Mouse (Mus musculus) limb, embryonic 11.5 days (tissue): Measurements from ENCODE around the gene Hmcn1. TPM values are rescaled to one million over a fixed set of nuclear protein-coding genes. Genes with fewer than 3 reads are reported as not detected.
A peak's percentile ranks its signal among the peaks of the same experiment; 100 is the strongest.

Experiments
- ATAC-seq: fragments of 200-750 bp; cut with Nextera tagmentation; 2 replicates; pipeline ENCODE4 v1.8.0; 2017; ENCODE audit warnings: low read depth; ENCODE audit not compliant: insufficient number of reproducible peaks, low FRiP score, low TSS enrichment
- DNase-seq: peaks from one replicate; pipeline ENCODE4 v3.0.0-alpha.2; 2015; ENCODE audit warnings: low spot score
- H3K27ac ChIP-seq: fragments of 300-500 bp; sonication (generic); replicated peaks from 2 replicates; pipeline ENCODE4 v1.5.1; 2014; ENCODE audit warnings: low read depth, mild to moderate bottlenecking, low read length
- H3K27me3 ChIP-seq: fragments of 300-500 bp; sonication (generic); 2 replicates; pipeline ENCODE4 v1.6.1; 2014; ENCODE audit warnings: mild to moderate bottlenecking, low read length, mixed read lengths; ENCODE audit not compliant: control insufficient read depth, insufficient read depth
- H3K36me3 ChIP-seq: fragments of 300-500 bp; sonication (generic); 2 replicates; pipeline ENCODE4 v1.6.1; 2014; ENCODE audit warnings: mild to moderate bottlenecking, low read length, moderate library complexity, mixed read lengths; ENCODE audit not compliant: control insufficient read depth, insufficient read depth
- H3K4me1 ChIP-seq: fragments of 300-500 bp; sonication (generic); 2 replicates; pipeline ENCODE4 v1.6.1; 2014; ENCODE audit warnings: low read length, mixed read lengths; ENCODE audit not compliant: control insufficient read depth, insufficient read depth
- H3K4me2 ChIP-seq: fragments of 300-500 bp; sonication (generic); 2 replicates; pipeline ENCODE4 v1.6.1; 2014; ENCODE audit warnings: low read depth, mild to moderate bottlenecking, moderate library complexity; ENCODE audit not compliant: severe bottlenecking
- H3K4me3 ChIP-seq: fragments of 300-500 bp; sonication (generic); 2 replicates; pipeline ENCODE4 v1.5.1; 2014; ENCODE audit warnings: low read depth, low read length
- H3K9ac ChIP-seq: fragments of 300-500 bp; sonication (generic); 2 replicates; pipeline ENCODE4 v1.6.1; 2014; ENCODE audit warnings: mild to moderate bottlenecking, low read length
- H3K9me3 ChIP-seq: fragments of 300-500 bp; sonication (generic); 2 replicates; pipeline ENCODE4 v1.6.1; 2016; ENCODE audit warnings: low read length; ENCODE audit not compliant: control insufficient read depth
- WGBS: fragments of 180-500 bp; shearing (Covaris S2); extraction: QIAGEN DNeasy Blood & Tissue Kit; methylation state at CpG from one replicate; pipeline ENCODE4 v1.1.7; 2014; 5-methylcytosine and 5-hydroxymethylcytosine counted together
- polyA plus RNA-seq: library from polyadenylated mRNA; unstranded; fragments of >200 nt; fragmentation: Nextera tagmentation; extraction: Ambion mirVana; gene quantifications from 2 replicates; pipeline ENCODE4 v1.2.1, GENCODE M21; 2014

Gene Hmcn1
- polyA plus RNA-seq, 1 experiment from 2014 or later = 28.0 TPM

- WGBS = 15% methylated on average over 9 of the region's 9 CpGs
- Histone ChIP-seq H3K4me3 (no peak overlapping the region), H3K9me3 (no peaks in the 10 kb centered on the region), H3K27ac (no peak overlapping the region), H3K4me2 (no peak overlapping the region), H3K27me3 (no peaks in the 10 kb centered on the region), H3K9ac (no peak overlapping the region), H3K4me1 (0 out of 2 replicates have a peak, but pooled peaks cover 5% of the 10 kb centered on the region), H3K36me3 (no peaks in the 10 kb centered on the region)
- ATAC-seq (no peak), DNase-seq (peak; percentile 52)
Observed at GRCm38 (mm10) chr1:150933616-150934015, 59.6 kb downstream of the Hmcn1 start.

- no peak overlapping the region for H3K9ac ChIP-seq
- 81% methylated on average over 9 of the region's 9 CpGs for WGBS
- no peak overlapping the region for H3K27ac ChIP-seq
- no peak overlapping the region for H3K4me3 ChIP-seq
- H3K4me1 ChIP-seq = 0 out of 2 replicates have a peak, but pooled peaks cover 2% of the 10 kb centered on the region
- H3K4me2 ChIP-seq = no peak overlapping the region
- DNase-seq (no peak), ATAC-seq (no peak)
- H3K9me3 ChIP-seq = no peaks in the 10 kb centered on the region
- H3K27me3 ChIP-seq = no peaks in the 10 kb centered on the region
- H3K36me3 ChIP-seq = no peaks in the 10 kb centered on the region
Observed at GRCm38 (mm10) chr1:150920860-150921259, 72.4 kb downstream of the Hmcn1 start.

GRCm38 (mm10) chr1:150920276-150920675 is 73.0 kb downstream of the Hmcn1 start:
- ATAC-seq (no peak), DNase-seq (peak; percentile 65)
- H3K27me3 ChIP-seq = no peaks in the 10 kb centered on the region
- H3K4me2 ChIP-seq = no peak overlapping the region
- no peak overlapping the region for H3K27ac ChIP-seq
- 50% methylated on average over 6 of the region's 6 CpGs for WGBS
- H3K9me3 ChIP-seq = no peaks in the 10 kb centered on the region
- no peak overlapping the region for H3K4me3 ChIP-seq
- H3K36me3 ChIP-seq = no peaks in the 10 kb centered on the region
- H3K9ac ChIP-seq = no peak overlapping the region
- 0 out of 2 replicates have a peak, but pooled peaks cover 2% of the 10 kb centered on the region for H3K4me1 ChIP-seq

GRCm38 (mm10) chr1:150914936-150915335 is 78.3 kb downstream of the Hmcn1 start:
- Histone ChIP-seq H3K36me3 (no peaks in the 10 kb centered on the region), H3K9me3 (no peaks in the 10 kb centered on the region), H3K27me3 (no peaks in the 10 kb centered on the region), H3K9ac (no peak overlapping the region), H3K27ac (no peak overlapping the region), H3K4me2 (no peak overlapping the region), H3K4me3 (no peak overlapping the region), H3K4me1 (0 out of 2 replicates have a peak, but pooled peaks cover 2% of the 10 kb centered on the region)
- 84% methylated on average over 2 of the region's 2 CpGs for WGBS
- ATAC-seq (no peak), DNase-seq (no peak)

GRCm38 (mm10) chr1:150913586-150914136 is 79.6 kb downstream of the Hmcn1 start:
- 82% methylated on average over 5 of the region's 5 CpGs for WGBS
- Histone ChIP-seq H3K36me3 (no peaks in the 10 kb centered on the region), H3K27me3 (no peaks in the 10 kb centered on the region), H3K27ac (no peak overlapping the region), H3K4me3 (no peak overlapping the region), H3K4me2 (no peak overlapping the region), H3K4me1 (0 out of 2 replicates have a peak, but pooled peaks cover 2% of the 10 kb centered on the region), H3K9me3 (no peaks in the 10 kb centered on the region), H3K9ac (no peak overlapping the region)
- no peak for DNase-seq
- ATAC-seq = no peak

GRCm38 (mm10) chr1:150909642-150910041 is 83.6 kb downstream of the Hmcn1 start:
- Histone ChIP-seq H3K4me1 (no peaks in the 10 kb centered on the region), H3K36me3 (no peaks in the 10 kb centered on the region), H3K4me2 (no peak overlapping the region), H3K4me3 (no peak overlapping the region), H3K27me3 (no peaks in the 10 kb centered on the region), H3K9ac (no peak overlapping the region), H3K9me3 (no peaks in the 10 kb centered on the region), H3K27ac (no peak overlapping the region)
- DNase-seq = no peak
- ATAC-seq = no peak
- WGBS = 87% methylated on average over 2 of the region's 2 CpGs

- WGBS = 71% methylated on average over 5 of the region's 5 CpGs
- no peaks in the 10 kb centered on the region; the same call in 1 of the 2 replicates for H3K4me1 ChIP-seq
- no peaks in the 10 kb centered on the region for H3K27me3 ChIP-seq
- no peak overlapping the region for H3K4me3 ChIP-seq
- H3K4me2 ChIP-seq = no peak overlapping the region
- no peak overlapping the region for H3K27ac ChIP-seq
- H3K9ac ChIP-seq = no peak overlapping the region
- ATAC-seq = no peak
- no peak for DNase-seq
- H3K9me3 ChIP-seq = no peaks in the 10 kb centered on the region
- H3K36me3 ChIP-seq = no peaks in the 10 kb centered on the region
Observed at GRCm38 (mm10) chr1:150893677-150894188, 99.5 kb downstream of the Hmcn1 start.

GRCm38 (mm10) chr1:150890017-150890416 is 103.2 kb downstream of the Hmcn1 start:
- Histone ChIP-seq H3K9ac (no peak overlapping the region), H3K4me1 (no peaks in the 10 kb centered on the region; the same call in 1 of the 2 replicates), H3K36me3 (no peaks in the 10 kb centered on the region), H3K9me3 (no peaks in the 10 kb centered on the region), H3K4me2 (no peak overlapping the region), H3K27me3 (no peaks in the 10 kb centered on the region), H3K4me3 (no peak overlapping the region), H3K27ac (no peak overlapping the region)
- WGBS = 84% methylated on average over 4 of the region's 4 CpGs
- no peak for DNase-seq
- no peak for ATAC-seq

- WGBS = 90% methylated on average over 1 of the region's 1 CpGs
- no peak for ATAC-seq
- Histone ChIP-seq H3K27me3 (no peaks in the 10 kb centered on the region), H3K4me2 (no peak overlapping the region), H3K9me3 (no peaks in the 10 kb centered on the region), H3K27ac (no peak overlapping the region), H3K9ac (no peak overlapping the region), H3K4me3 (no peak overlapping the region), H3K4me1 (no peaks in the 10 kb centered on the region), H3K36me3 (no peaks in the 10 kb centered on the region)
- DNase-seq = no peak
Observed at GRCm38 (mm10) chr1:150886267-150886666, 107.0 kb downstream of the Hmcn1 start.
